Mouse (Mus musculus): ENCODE results near the gene Dnm3. TPM values are rescaled to one million over a fixed set of nuclear protein-coding genes. Genes with fewer than 3 reads are reported as not detected.
A peak's percentile ranks its signal among the peaks of the same experiment; 100 is the strongest.

Gene Dnm3
- polyA plus RNA-seq (2015; fragmentation: Nextera tagmentation; extraction: Ambion mirVana) = 33.5 and 34.8 TPM in 2 replicates

GRCm38 (mm10) chr1:162477246-162478209, at the start of gene Dnm3:
Gene Dnm3 (minus strand): TSS chr1:162478034.
- Histone ChIP-seq H3K27me3 (peaks cover 8% of the 10 kb centered on the region; the same call in 1 of the 2 replicates), H3K4me2 (replicated peaks) (peak within 1 kb of the TSS; percentile 81), H3K27ac (peak within 1 kb of the TSS; percentile 73), H3K9me3 (no peaks in the 10 kb centered on the region), H3K36me3 (no peaks in the 10 kb centered on the region), H3K4me3 (replicated peaks) (peak within 1 kb of the TSS; percentile 84), H3K9ac (replicated peaks) (peak within 1 kb of the TSS; percentile 88), H3K4me1 (replicated peaks) (peaks cover 20% of the 10 kb centered on the region)
- under 1% methylated on average over 49 of the region's 56 CpGs for WGBS
- ATAC-seq = peak; percentile 98

GRCm38 (mm10) chr1:162515116-162515515, 37.3 kb upstream of the Dnm3 start:
- no peak overlapping the region for H3K27ac ChIP-seq
- no peaks in the 10 kb centered on the region for H3K36me3 ChIP-seq
- H3K9ac ChIP-seq (replicated peaks) = no peak overlapping the region
- no peaks in the 10 kb centered on the region for H3K9me3 ChIP-seq
- WGBS = 89% methylated on average over 1 of the region's 1 CpGs
- H3K4me3 ChIP-seq (replicated peaks) = no peak overlapping the region
- H3K4me1 ChIP-seq (replicated peaks) = no peaks in the 10 kb centered on the region
- ATAC-seq = no peak
- H3K27me3 ChIP-seq = no peaks in the 10 kb centered on the region
- H3K4me2 ChIP-seq (replicated peaks) = no peak overlapping the region

- 75% methylated on average over 2 of the region's 2 CpGs for WGBS
- Histone ChIP-seq H3K4me2 (replicated peaks) (no peak overlapping the region), H3K27ac (no peak overlapping the region), H3K27me3 (no peaks in the 10 kb centered on the region), H3K9me3 (no peaks in the 10 kb centered on the region), H3K9ac (replicated peaks) (no peak overlapping the region), H3K4me1 (replicated peaks) (no peaks in the 10 kb centered on the region), H3K36me3 (no peaks in the 10 kb centered on the region), H3K4me3 (replicated peaks) (no peak overlapping the region)
- no peak for ATAC-seq
These were observed 32.2 kb upstream of the Dnm3 start for GRCm38 (mm10) chr1:162510013-162510356.

GRCm38 (mm10) chr1:162509329-162510012, 31.6 kb upstream of the Dnm3 start:
- ATAC-seq = no peak

GRCm38 (mm10) chr1:162508211-162509005, 30.6 kb upstream of the Dnm3 start:
- ATAC-seq = no peak
- no peak overlapping the region for H3K9ac ChIP-seq (replicated peaks)
- WGBS = 75% methylated on average over 4 of the region's 4 CpGs
- no peaks in the 10 kb centered on the region for H3K9me3 ChIP-seq
- no peaks in the 10 kb centered on the region for H3K36me3 ChIP-seq
- no peaks in the 10 kb centered on the region for H3K27me3 ChIP-seq
- no peak overlapping the region for H3K27ac ChIP-seq
- H3K4me3 ChIP-seq (replicated peaks) = no peak overlapping the region
- H3K4me1 ChIP-seq (replicated peaks) = no peaks in the 10 kb centered on the region
- no peak overlapping the region for H3K4me2 ChIP-seq (replicated peaks)

More at GRCm38 (mm10) chr1:162509329-162510012, 31.6 kb upstream of the Dnm3 start:
- 57% methylated on average over 12 of the region's 12 CpGs for WGBS
- Histone ChIP-seq H3K4me2 (replicated peaks) (no peak overlapping the region), H3K9ac (replicated peaks) (no peak overlapping the region), H3K9me3 (no peaks in the 10 kb centered on the region), H3K27me3 (no peaks in the 10 kb centered on the region), H3K4me1 (replicated peaks) (no peaks in the 10 kb centered on the region), H3K27ac (no peak overlapping the region), H3K4me3 (replicated peaks) (no peak overlapping the region), H3K36me3 (no peaks in the 10 kb centered on the region)

- Histone ChIP-seq H3K27me3 (no peaks in the 10 kb centered on the region), H3K36me3 (no peaks in the 10 kb centered on the region), H3K4me1 (replicated peaks) (no peaks in the 10 kb centered on the region), H3K9me3 (no peaks in the 10 kb centered on the region), H3K9ac (replicated peaks) (no peak overlapping the region), H3K4me2 (replicated peaks) (no peak overlapping the region), H3K4me3 (replicated peaks) (no peak overlapping the region), H3K27ac (no peak overlapping the region)
- 91% methylated on average over 4 of the region's 4 CpGs for WGBS
- no peak for ATAC-seq
These were observed 28.7 kb upstream of the Dnm3 start for GRCm38 (mm10) chr1:162506516-162506915.

GRCm38 (mm10) chr1:162505649-162506048, 27.8 kb upstream of the Dnm3 start:
- H3K4me2 ChIP-seq (replicated peaks) = no peak overlapping the region
- ATAC-seq = no peak
- 90% methylated on average over 6 of the region's 6 CpGs for WGBS
- H3K9ac ChIP-seq (replicated peaks) = no peak overlapping the region
- H3K27me3 ChIP-seq = no peaks in the 10 kb centered on the region
- H3K9me3 ChIP-seq = no peaks in the 10 kb centered on the region
- H3K27ac ChIP-seq = no peak overlapping the region
- H3K4me3 ChIP-seq (replicated peaks) = no peak overlapping the region
- no peaks in the 10 kb centered on the region for H3K36me3 ChIP-seq
- H3K4me1 ChIP-seq (replicated peaks) = no peaks in the 10 kb centered on the region

- WGBS = under 1% methylated on average over 19 of the region's 19 CpGs
- Histone ChIP-seq H3K27me3 (peaks cover 8% of the 10 kb centered on the region; the same call in 1 of the 2 replicates), H3K4me1 (replicated peaks) (peaks cover 20% of the 10 kb centered on the region), H3K9ac (replicated peaks) (peak overlapping the region; percentile 88), H3K4me2 (replicated peaks) (peak overlapping the region; percentile 81), H3K9me3 (no peaks in the 10 kb centered on the region), H3K27ac (no peak overlapping the region), H3K4me3 (replicated peaks) (peak overlapping the region; percentile 84), H3K36me3 (no peaks in the 10 kb centered on the region)
- peak; percentile 35 for ATAC-seq
These were observed 1.2 kb downstream of the Dnm3 start for GRCm38 (mm10) chr1:162476531-162477080.

- no peaks in the 10 kb centered on the region for H3K9me3 ChIP-seq
- H3K27me3 ChIP-seq = peaks cover 6% of the 10 kb centered on the region; the same call in 1 of the 2 replicates
- H3K4me3 ChIP-seq (replicated peaks) = no peak overlapping the region
- no peak overlapping the region for H3K4me2 ChIP-seq (replicated peaks)
- H3K4me1 ChIP-seq (replicated peaks) = peaks cover 20% of the 10 kb centered on the region
- no peak overlapping the region for H3K27ac ChIP-seq
- ATAC-seq = no peak
- no peak overlapping the region for H3K9ac ChIP-seq (replicated peaks)
- H3K36me3 ChIP-seq = no peaks in the 10 kb centered on the region
- 83% methylated on average over 1 of the region's 1 CpGs for WGBS
These were observed 4.9 kb downstream of the Dnm3 start for GRCm38 (mm10) chr1:162472949-162473348.

- Histone ChIP-seq H3K4me3 (replicated peaks) (no peak overlapping the region), H3K36me3 (no peaks in the 10 kb centered on the region), H3K9me3 (no peaks in the 10 kb centered on the region), H3K4me2 (replicated peaks) (no peak overlapping the region), H3K9ac (replicated peaks) (no peak overlapping the region), H3K27ac (no peak overlapping the region), H3K4me1 (replicated peaks) (peaks cover 13% of the 10 kb centered on the region), H3K27me3 (peaks cover 6% of the 10 kb centered on the region; the same call in 1 of the 2 replicates)
- no peak for ATAC-seq
These were observed 6.7 kb downstream of the Dnm3 start for GRCm38 (mm10) chr1:162471089-162471488.

- ATAC-seq = no peak
These were observed 8.0 kb downstream of the Dnm3 start for GRCm38 (mm10) chr1:162469752-162470280.

More at GRCm38 (mm10) chr1:162469752-162470280, 8.0 kb downstream of the Dnm3 start:
- Histone ChIP-seq H3K4me3 (replicated peaks) (no peak overlapping the region), H3K4me1 (replicated peaks) (peaks cover 6% of the 10 kb centered on the region), H3K36me3 (no peaks in the 10 kb centered on the region), H3K27ac (no peak overlapping the region), H3K27me3 (peaks cover under 1% of the 10 kb centered on the region; the same call in 1 of the 2 replicates), H3K9me3 (no peaks in the 10 kb centered on the region), H3K4me2 (replicated peaks) (no peak overlapping the region), H3K9ac (replicated peaks) (no peak overlapping the region)
- WGBS = 64% methylated on average over 2 of the region's 2 CpGs
